Mouse (Mus musculus) myocyte (in vitro differentiated cells): ENCODE measurements at regions not wholly inside any gene's neighbourhood (a gene's known extent, or its start where the extent isn't known, plus 50 kb on each side); places are given as distances from the start of the nearest gene placed in this dataset.

Experiments
- CEBPB ChIP-seq: IDR thresholded peaks from 2 replicates; pipeline ENCODE4 v1.6.1; 2011; ENCODE audit warnings: mild to moderate bottlenecking, moderate library complexity; ENCODE audit not compliant: poor library complexity, insufficient read depth, severe bottlenecking
- E2F4 ChIP-seq: IDR thresholded peaks from one replicate; pipeline ENCODE4 v1.6.1; 2011; ENCODE audit warnings: mild to moderate bottlenecking, control low read depth, moderate library complexity; ENCODE audit not compliant: insufficient read depth
- MAX ChIP-seq: IDR thresholded peaks from one replicate; pipeline ENCODE4 v1.6.1; 2011; ENCODE audit warnings: low read depth, mild to moderate bottlenecking, control low read depth
- MYOD1 ChIP-seq, 3 experiments: IDR thresholded peaks; one replicate each; pipeline ENCODE4 v1.6.1; 2011; ENCODE audit warnings: control low read depth in 2 of 3, low read depth in 2 of 3, mild to moderate bottlenecking in 2 of 3, moderate library complexity in 1 of 3; ENCODE audit not compliant: insufficient read length in 2 of 3, control insufficient read depth in 1 of 3
- POLR2A ChIP-seq: IDR thresholded peaks from one replicate; pipeline ENCODE4 v1.6.1; 2011; ENCODE audit warnings: low read depth, mild to moderate bottlenecking, control low read depth, moderate library complexity; ENCODE audit not compliant: insufficient read length
- POLR2AphosphoS2 ChIP-seq: IDR thresholded peaks from one replicate; pipeline ENCODE4 v1.6.1; 2011; ENCODE audit warnings: low read depth, control low read depth; ENCODE audit not compliant: insufficient read length
- REST ChIP-seq: IDR thresholded peaks from one replicate; pipeline ENCODE4 v1.6.1; 2011; ENCODE audit warnings: mild to moderate bottlenecking, control low read depth, moderate library complexity; ENCODE audit not compliant: insufficient read depth, insufficient read length
- TCF12 ChIP-seq: IDR thresholded peaks from one replicate; pipeline ENCODE4 v1.6.1; 2011; ENCODE audit warnings: mild to moderate bottlenecking, control low read depth; ENCODE audit not compliant: poor library complexity, insufficient read depth, severe bottlenecking
- TCF3 ChIP-seq: IDR thresholded peaks from one replicate; pipeline ENCODE4 v1.6.1; 2011; ENCODE audit warnings: low read depth, control low read depth; ENCODE audit not compliant: insufficient read length
- USF1 ChIP-seq: IDR thresholded peaks from one replicate; pipeline ENCODE4 v1.6.1; 2011; ENCODE audit warnings: low read depth, mild to moderate bottlenecking, control low read depth, moderate library complexity

DNA sequence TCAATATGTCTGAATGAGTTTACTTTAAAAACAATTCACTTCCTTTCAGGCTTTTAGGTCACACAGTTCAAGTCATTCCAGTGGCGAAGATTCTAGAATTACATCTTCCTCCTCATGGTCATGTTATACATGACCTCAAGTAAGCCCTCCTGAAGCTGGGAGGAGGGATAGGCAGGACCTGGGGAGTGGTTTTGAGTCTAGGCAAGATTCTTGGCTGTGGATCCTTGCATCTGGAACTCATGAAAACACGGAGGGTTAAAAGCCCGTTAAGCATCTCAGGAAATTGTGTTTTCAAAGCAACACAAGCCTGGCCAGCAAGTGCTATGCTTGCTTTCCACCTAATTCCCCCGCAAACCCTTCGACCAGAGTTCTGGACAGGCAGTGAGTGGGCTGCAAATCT lies 323.0 kb upstream of the Nr5a2 start:
- TF ChIP-seq E2F4 (no peak), REST (no peak), TCF12 (no peak), POLR2A (no peak), CEBPB (no peak), USF1 (no peak), POLR2AphosphoS2 (no peak), MAX (no peak), MYOD1 (IDR thresholded peaks at IDR 0.05; ENCODE audit: control insufficient read depth in 1 of 3, insufficient read length in 2 of 3, low read depth in 2 of 3) (no peak), TCF3 (no peak)
